In genomic region chr2:49720343-49720742, GRCm38 (mm10) we compare ENCODE assay signal across 7 mouse cellular contexts.
DNase-seq lines count a peak whose midpoint lies in the region; ATAC-seq and TF ChIP-seq lines count a peak whose summit lies in the region.

No protein-coding gene starts in this region.

- H3K36me3 ChIP-seq in forebrain, embryonic 12.5 days (replicated peaks), result peaks cover 40% of the 10 kb centered on the region
- H3K36me3 ChIP-seq in hindbrain, embryonic 13.5 days, result peaks cover 43% of the 10 kb centered on the region
- H3K36me3 ChIP-seq in midbrain, postnatal 0 days (ENCODE audit: insufficient read depth, low read length), result peaks cover 23% of the 10 kb centered on the region

- H3K27ac ChIP-seq in left cerebral cortex, adult 2 months, result peak overlapping the region; percentile 80
- peak overlapping the region; percentile 93 for H3K27ac ChIP-seq in forebrain, embryonic 12.5 days
- H3K27ac ChIP-seq in hindbrain, embryonic 13.5 days, result peak overlapping the region; percentile 87
- H3K27ac ChIP-seq in midbrain, postnatal 0 days (ENCODE audit: low read depth, low read length), result peak overlapping the region; percentile 44; the same call in 1 of the 2 replicates

- no peak overlapping the region for H3K4me3 ChIP-seq in left cerebral cortex, adult 2 months
- H3K4me3 ChIP-seq in forebrain, embryonic 12.5 days (replicated peaks), result no peak overlapping the region
- H3K4me3 ChIP-seq in hindbrain, embryonic 13.5 days, result no peak overlapping the region
- no peak overlapping the region for H3K4me3 ChIP-seq in midbrain, postnatal 0 days (ENCODE audit: low read depth, low read length)

- no peak for TF ChIP-seq CTCF in left cerebral cortex, adult 2 months (IDR thresholded peaks at IDR 0.05)
- TF ChIP-seq CTCF in midbrain, postnatal 0 days (IDR thresholded peaks at IDR 0.05), result no peak

- WGBS in forebrain, embryonic 12.5 days, result 23% methylated on average over 9 of the region's 9 CpGs
- WGBS in hindbrain, embryonic 13.5 days, result 45% methylated on average over 9 of the region's 9 CpGs
- 39% methylated on average over 9 of the region's 9 CpGs for WGBS in midbrain, postnatal 0 days

- H3K4me2 ChIP-seq in forebrain, embryonic 12.5 days, result peak overlapping the region; percentile 31
- peak overlapping the region; percentile 21; the same call in 1 of the 2 replicates for H3K4me2 ChIP-seq in hindbrain, embryonic 13.5 days
- no peak overlapping the region for H3K4me2 ChIP-seq in midbrain, postnatal 0 days (ENCODE audit: low read depth, low read length, poor library complexity, severe bottlenecking)

- intact Hi-C loops in left cerebral cortex, adult 2 months (cut with DNase I), result no loop called here

- H3K4me1 ChIP-seq in forebrain, embryonic 12.5 days, result peaks cover 57% of the 10 kb centered on the region
- H3K4me1 ChIP-seq in hindbrain, embryonic 13.5 days (replicated peaks), result peaks cover 63% of the 10 kb centered on the region
- peaks cover 6% of the 10 kb centered on the region; the same call in 1 of the 2 replicates for H3K4me1 ChIP-seq in midbrain, postnatal 0 days (ENCODE audit: insufficient read depth, low read length)

- no peaks in the 10 kb centered on the region for H3K9me3 ChIP-seq in forebrain, embryonic 12.5 days
- no peaks in the 10 kb centered on the region for H3K9me3 ChIP-seq in hindbrain, embryonic 13.5 days
- H3K9me3 ChIP-seq in midbrain, postnatal 0 days (ENCODE audit: low read length), result no peaks in the 10 kb centered on the region

- H3K9ac ChIP-seq in forebrain, embryonic 12.5 days, result peak overlapping the region; percentile 18; the same call in 1 of the 2 replicates
- peak overlapping the region; percentile 63 for H3K9ac ChIP-seq in hindbrain, embryonic 13.5 days
- no peak overlapping the region for H3K9ac ChIP-seq in midbrain, postnatal 0 days (replicated peaks; ENCODE audit: low read length, poor library complexity, severe bottlenecking)

- ATAC-seq in forebrain, embryonic 12.5 days (ENCODE audit: low FRiP score), result no peak
- ATAC-seq in hindbrain, embryonic 13.5 days (ENCODE audit: low FRiP score), result no peak
- ATAC-seq in midbrain, postnatal 0 days (ENCODE audit: low FRiP score), result peak; percentile 44; the same call in 1 of the 2 replicates

- no peak for DNase-seq in left cerebral cortex, adult 2 months (ENCODE audit: extremely low spot score in 1 of 2, low spot score in 2 of 2)
- no peak for DNase-seq in left cerebral cortex, adult 9 months (ENCODE audit: low spot score in 2 of 2)
- no peak for DNase-seq in midbrain, postnatal 0 days (ENCODE audit: low spot score)
- no peak for DNase-seq in urinary bladder, adult 2 months (ENCODE audit: low spot score)
- no peak for DNase-seq in left cerebral cortex, adult 8-10 months (ENCODE audit: low spot score in 2 of 2)

- H3K27me3 ChIP-seq in forebrain, embryonic 12.5 days, result no peaks in the 10 kb centered on the region
- H3K27me3 ChIP-seq in hindbrain, embryonic 13.5 days, result no peaks in the 10 kb centered on the region
- H3K27me3 ChIP-seq in midbrain, postnatal 0 days (ENCODE audit: insufficient read depth, low read length), result no peaks in the 10 kb centered on the region
